Mouse (Mus musculus) G1E (cell line): Measurements from ENCODE around the gene Adgra1. TPM values are rescaled to one million over a fixed set of nuclear protein-coding genes. Genes with fewer than 3 reads are reported as not detected.

Experiments
- ATAC-seq: 2 replicates; pipeline ENCODE4 v1.8.0; 2016; ENCODE audit warnings: mild to moderate bottlenecking; ENCODE audit not compliant: insufficient number of reproducible peaks, poor library complexity, low FRiP score, severe bottlenecking; ENCODE audit errors: extremely low read depth
- DNase-seq: peaks from one replicate; pipeline ENCODE4 v3.0.0; 2012; ENCODE audit warnings: low spot score
- H3K27me3 ChIP-seq: 2 replicates; pipeline ENCODE4 v1.6.1; 2012; ENCODE audit warnings: mild to moderate bottlenecking, low read length, inconsistent platforms; ENCODE audit not compliant: insufficient read depth
- H3K36me3 ChIP-seq: replicated peaks from 2 replicates; pipeline ENCODE3; 2012; ENCODE audit warnings: mild to moderate bottlenecking, inconsistent platforms
- H3K4me1 ChIP-seq: 2 replicates; pipeline ENCODE4 v1.6.1; 2012; ENCODE audit warnings: low read depth, low read length, inconsistent platforms, mixed read lengths; ENCODE audit not compliant: insufficient read depth
- H3K4me3 ChIP-seq: 2 replicates; pipeline ENCODE4 v1.5.1; 2012; ENCODE audit warnings: low read depth, mild to moderate bottlenecking, inconsistent platforms, low read length, moderate library complexity, mixed read lengths
- H3K9me3 ChIP-seq: replicated peaks from 2 replicates; pipeline ENCODE4 v1.6.1; 2012; ENCODE audit warnings: inconsistent platforms
- CTCF ChIP-seq: IDR thresholded peaks from 2 replicates; pipeline ENCODE4 v1.5.1; 2012; ENCODE audit warnings: low read depth, low read length, inconsistent platforms, mixed read lengths
- GATA1 ChIP-seq: IDR thresholded peaks from 2 replicates; pipeline ENCODE4 v1.6.1; 2012; ENCODE audit warnings: borderline replicate concordance, low read length, inconsistent platforms, mixed read lengths
- GATA2 ChIP-seq: IDR thresholded peaks from 2 replicates; pipeline ENCODE4 v1.6.1; 2012; ENCODE audit warnings: low read depth, low read length, inconsistent platforms, borderline replicate concordance
- POLR2AphosphoS5 ChIP-seq: IDR thresholded peaks from 2 replicates; pipeline ENCODE4 v1.6.1; 2012; ENCODE audit warnings: low read depth, low read length, inconsistent platforms; ENCODE audit not compliant: insufficient replicate concordance
- TAL1 ChIP-seq: conservative IDR thresholded peaks from 2 replicates; pipeline ENCODE4 v1.6.1; 2012; ENCODE audit warnings: low read depth, low read length, inconsistent platforms, mixed read lengths
- polyA plus RNA-seq: library from polyadenylated mRNA; stranded (reverse); fragments of >175 nt; gene quantifications from 2 replicates; pipeline ENCODE4 v1.2.3, GENCODE M21; 2012
- total RNA-seq, 2 experiments: library from RNA; stranded (forward) in 1 of 2; stranded (reverse) in 1 of 2; fragments of 200-1000 nt in 1 of 2; fragments of >200 nt in 1 of 2; fragmentation: Nextera tagmentation in 1 of 2; gene quantifications; 2 replicates each; pipeline ENCODE4 v1.2.3; 2014 to 2017

The Adgra1 gene
- total and polyA plus RNA-seq, 3 experiments, result 0.16 TPM; not detected in 2

DNA sequence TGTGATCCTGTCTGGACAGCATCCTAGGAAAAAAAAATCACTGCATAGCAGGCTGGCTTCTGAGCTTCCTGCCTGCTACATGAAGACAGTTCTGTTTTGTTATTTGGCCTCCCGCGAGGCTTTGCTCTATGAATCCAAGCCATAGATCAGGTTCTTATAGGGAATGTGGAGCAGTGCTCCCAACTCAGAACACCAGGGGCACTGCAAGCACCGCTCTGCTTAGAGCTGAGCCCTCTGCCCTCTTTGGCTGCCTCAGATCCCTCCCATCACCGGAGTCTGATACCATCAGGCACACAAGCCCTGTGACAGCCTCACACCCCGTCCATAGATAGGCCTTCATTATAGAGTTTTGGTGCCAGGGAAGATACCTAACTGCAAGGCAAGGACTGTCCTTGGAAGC is 9.2 kb downstream of the Adgra1 start:
- TF ChIP-seq TAL1 (no peak), POLR2AphosphoS5 (no peak)
- ATAC-seq (no peak), DNase-seq (no peak)
- Histone ChIP-seq H3K9me3 (peaks cover 38% of the 10 kb centered on the region), H3K4me1 (no peaks in the 10 kb centered on the region), H3K36me3 (no peaks in the 10 kb centered on the region), H3K27me3 (no peaks in the 10 kb centered on the region), H3K4me3 (no peak overlapping the region)

DNA sequence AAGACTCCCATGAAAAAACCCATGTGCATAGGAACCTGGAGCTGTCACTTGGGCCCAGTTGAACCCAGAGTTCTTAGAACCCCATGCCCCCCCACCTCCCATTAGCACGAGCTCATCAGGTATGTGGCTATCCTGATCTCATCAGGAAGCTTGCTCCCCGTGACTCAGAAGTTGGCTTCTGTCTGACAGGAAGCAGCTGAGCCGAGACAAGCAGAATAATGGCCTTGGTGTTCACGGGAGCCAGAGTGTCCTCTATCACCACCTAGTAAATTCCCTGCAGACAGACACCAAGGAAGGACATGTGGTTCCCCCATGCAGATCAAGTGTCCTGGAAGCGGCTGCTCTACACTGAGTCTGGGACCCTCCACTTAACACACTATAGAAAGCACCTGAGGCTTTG is 9.8 kb downstream of the Adgra1 start:
- Histone ChIP-seq H3K4me1 (no peaks in the 10 kb centered on the region), H3K4me3 (no peak overlapping the region), H3K36me3 (no peaks in the 10 kb centered on the region), H3K27me3 (no peaks in the 10 kb centered on the region), H3K9me3 (peaks cover 35% of the 10 kb centered on the region)
- TF ChIP-seq TAL1 (no peak), GATA1 (no peak), GATA2 (no peak), CTCF (no peak), POLR2AphosphoS5 (no peak)
- ATAC-seq (no peak), DNase-seq (no peak)

DNA sequence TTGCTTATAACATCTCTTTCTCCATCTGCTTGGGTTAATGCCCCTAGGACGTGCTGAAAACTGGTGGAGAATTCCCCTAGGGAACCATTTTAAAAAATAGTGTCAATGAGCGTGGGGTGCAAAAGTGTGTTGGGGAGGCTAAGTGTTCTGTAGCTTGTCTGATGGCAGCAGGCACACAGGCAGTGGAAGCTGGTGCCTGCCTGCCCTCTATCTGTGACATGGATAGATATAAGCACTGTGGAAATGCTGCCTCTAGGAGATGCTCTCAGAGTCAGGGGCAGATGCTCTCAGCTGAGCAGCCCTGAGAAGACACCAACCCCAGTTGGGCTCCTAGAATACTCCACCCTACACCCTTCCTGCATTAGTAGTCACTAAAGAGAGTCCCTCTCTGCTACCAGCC is 11.1 kb downstream of the Adgra1 start:
- ATAC-seq (no peak), DNase-seq (no peak)
- Histone ChIP-seq H3K9me3 (peaks cover 28% of the 10 kb centered on the region), H3K4me1 (no peaks in the 10 kb centered on the region), H3K4me3 (no peak overlapping the region), H3K27me3 (no peaks in the 10 kb centered on the region), H3K36me3 (no peaks in the 10 kb centered on the region)
- TF ChIP-seq POLR2AphosphoS5, result no peak
- TF ChIP-seq TAL1, result no peak
- no peak for TF ChIP-seq GATA1
- TF ChIP-seq CTCF, result no peak
- no peak for TF ChIP-seq GATA2

DNA sequence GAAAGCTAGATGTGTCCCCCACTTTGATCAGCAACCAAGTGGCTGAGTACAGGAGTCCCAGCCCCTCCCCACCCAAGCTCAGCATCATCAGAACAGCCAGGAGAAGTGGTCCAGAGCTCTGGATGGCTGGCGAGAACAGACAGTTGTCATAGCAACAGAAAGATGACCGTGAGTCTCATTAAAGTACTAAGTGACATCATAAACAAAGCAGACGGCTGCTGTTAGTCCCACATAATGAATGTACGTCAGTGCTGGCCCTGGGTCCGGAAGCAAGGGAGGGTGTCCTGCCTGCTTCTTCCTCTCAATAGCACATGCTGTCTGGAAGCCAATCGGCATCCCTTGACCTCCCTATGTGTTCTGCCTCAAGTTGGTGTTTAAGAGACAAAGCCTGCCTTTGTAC is 16.2 kb downstream of the Adgra1 start:
- Histone ChIP-seq H3K4me3 (no peak overlapping the region), H3K27me3 (no peaks in the 10 kb centered on the region), H3K36me3 (no peaks in the 10 kb centered on the region), H3K4me1 (no peaks in the 10 kb centered on the region), H3K9me3 (peaks cover 27% of the 10 kb centered on the region)
- no peak for TF ChIP-seq POLR2AphosphoS5
- no peak for TF ChIP-seq TAL1
- TF ChIP-seq GATA1, result no peak
- no peak for TF ChIP-seq GATA2
- no peak for TF ChIP-seq CTCF
- ATAC-seq, result no peak
- DNase-seq, result no peak

DNA sequence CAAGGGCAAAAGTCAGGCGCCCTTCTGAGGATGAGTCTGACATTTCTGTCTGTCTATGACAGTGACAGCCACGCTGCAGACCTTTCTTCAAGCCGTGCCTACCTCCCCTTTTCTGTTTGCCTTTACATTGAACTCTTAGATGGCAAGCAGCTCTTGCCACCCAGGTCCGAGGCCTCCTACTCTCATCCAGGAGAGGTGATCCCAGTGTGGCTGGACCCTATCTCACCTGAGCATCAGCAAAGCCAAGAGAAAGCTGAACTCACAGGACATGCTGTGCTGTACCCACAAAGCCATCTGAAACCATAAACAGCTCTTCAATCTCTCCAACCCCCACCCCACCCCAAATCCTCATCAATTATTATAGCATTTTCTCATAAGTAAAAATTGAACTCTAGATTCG is 16.7 kb downstream of the Adgra1 start:
- ATAC-seq, result no peak
- Histone ChIP-seq H3K27me3 (no peaks in the 10 kb centered on the region), H3K4me3 (no peak overlapping the region), H3K36me3 (no peaks in the 10 kb centered on the region), H3K4me1 (no peaks in the 10 kb centered on the region), H3K9me3 (peaks cover 27% of the 10 kb centered on the region)
- no peak for DNase-seq
- no peak for TF ChIP-seq POLR2AphosphoS5
- TF ChIP-seq CTCF, result no peak

DNA sequence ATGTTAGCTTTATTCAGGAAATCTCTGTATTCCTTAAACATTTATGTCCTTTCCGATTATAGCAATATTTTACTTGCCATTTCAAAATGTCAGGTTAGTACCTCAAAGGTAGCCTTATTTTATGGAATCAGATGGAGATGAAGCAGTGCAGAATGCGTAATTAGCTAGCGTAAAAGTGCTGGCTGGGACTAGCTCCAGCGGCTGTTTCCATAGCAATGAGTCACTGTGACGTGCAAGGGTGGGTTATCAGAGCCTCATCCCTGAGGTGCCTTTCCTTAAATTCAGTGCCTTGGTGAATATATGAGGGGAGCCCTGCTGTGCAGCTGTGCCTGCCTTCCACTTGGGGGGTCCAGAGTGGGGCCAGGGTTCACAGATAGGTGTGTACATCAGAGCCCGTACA is 17.1 kb downstream of the Adgra1 start:
- Histone ChIP-seq H3K27me3 (no peaks in the 10 kb centered on the region), H3K9me3 (peaks cover 27% of the 10 kb centered on the region), H3K36me3 (no peaks in the 10 kb centered on the region), H3K4me1 (no peaks in the 10 kb centered on the region), H3K4me3 (no peak overlapping the region)
- ATAC-seq (no peak), DNase-seq (no peak)
- TF ChIP-seq POLR2AphosphoS5, result no peak

DNA sequence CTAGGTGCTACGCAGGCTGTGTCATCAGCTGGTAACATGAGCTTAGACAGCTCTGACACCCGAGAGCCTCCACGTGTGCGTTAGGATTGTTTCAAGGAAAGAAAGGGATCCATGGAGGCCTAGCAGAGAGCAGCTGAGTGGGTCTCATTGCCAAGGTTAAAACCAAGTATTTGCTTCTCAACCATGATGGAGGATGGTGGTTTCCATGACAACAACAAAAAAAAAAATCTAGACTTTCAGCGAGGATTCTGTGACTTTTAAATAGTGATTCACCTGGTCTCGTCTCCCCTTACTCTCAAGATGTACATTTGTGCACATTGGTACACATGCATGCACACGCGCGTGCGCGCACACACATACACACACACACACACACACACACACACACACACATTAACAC is 21.3 kb downstream of the Adgra1 start:
- Histone ChIP-seq H3K9me3 (peaks cover 35% of the 10 kb centered on the region), H3K36me3 (no peaks in the 10 kb centered on the region), H3K4me3 (no peak overlapping the region), H3K27me3 (0 out of 2 replicates have a peak, but pooled peaks cover 2% of the 10 kb centered on the region), H3K4me1 (no peaks in the 10 kb centered on the region)
- no peak for ATAC-seq
- no peak for DNase-seq
- TF ChIP-seq GATA1 (no peak), POLR2AphosphoS5 (no peak), CTCF (no peak), TAL1 (no peak), GATA2 (no peak)
